Mouse (Mus musculus) testis, adult 2 months (tissue): ENCODE results near the gene Gm11032. TPM values are rescaled to one million over a fixed set of nuclear protein-coding genes. Genes with fewer than 3 reads are reported as not detected.

ENCODE experiments used
- H3K27ac ChIP-seq: fragments of 200-500 bp; 2 replicates; pipeline ENCODE4 v1.5.1; 2012; ENCODE audit warnings: low read depth, low read length; ENCODE audit not compliant: control insufficient read depth, insufficient read depth
- H3K27me3 ChIP-seq: fragments of 200-500 bp; 2 replicates; pipeline ENCODE4 v1.6.1; 2012; ENCODE audit warnings: mild to moderate bottlenecking, low read length, moderate library complexity; ENCODE audit not compliant: control insufficient read depth, insufficient read depth
- H3K36me3 ChIP-seq: fragments of 200-500 bp; 2 replicates; pipeline ENCODE4 v1.6.1; 2012; ENCODE audit warnings: mild to moderate bottlenecking, low read length; ENCODE audit not compliant: control insufficient read depth, insufficient read depth
- H3K4me1 ChIP-seq: fragments of 200-500 bp; 2 replicates; pipeline ENCODE4 v1.6.1; 2012; ENCODE audit warnings: low read length; ENCODE audit not compliant: control insufficient read depth, insufficient read depth
- H3K4me3 ChIP-seq: fragments of 200-500 bp; 2 replicates; pipeline ENCODE4 v1.5.1; 2012; ENCODE audit warnings: low read depth, mild to moderate bottlenecking, low read length, moderate library complexity, mixed read lengths; ENCODE audit not compliant: control insufficient read depth
- CTCF ChIP-seq: fragments of 200-500 bp; IDR thresholded peaks from 2 replicates; pipeline ENCODE4 v1.5.1; 2012; ENCODE audit warnings: low read depth, mild to moderate bottlenecking, inconsistent platforms, low read length, moderate library complexity; ENCODE audit not compliant: control insufficient read depth, insufficient read depth, insufficient replicate concordance
- POLR2A ChIP-seq: fragments of 200-500 bp; IDR thresholded peaks from 2 replicates; pipeline ENCODE4 v1.6.1; 2012; ENCODE audit warnings: low read depth, mild to moderate bottlenecking, inconsistent platforms, low read length, moderate library complexity; ENCODE audit not compliant: control insufficient read depth
- polyA plus RNA-seq: library from polyadenylated mRNA; depleted of rRNA; stranded (reverse); fragments of >200 nt; gene quantifications from 2 replicates; pipeline ENCODE4 v1.2.3, GENCODE M21; 2012

Gm11032 gene
- polyA plus RNA-seq, 1 experiment = not detected

DNA sequence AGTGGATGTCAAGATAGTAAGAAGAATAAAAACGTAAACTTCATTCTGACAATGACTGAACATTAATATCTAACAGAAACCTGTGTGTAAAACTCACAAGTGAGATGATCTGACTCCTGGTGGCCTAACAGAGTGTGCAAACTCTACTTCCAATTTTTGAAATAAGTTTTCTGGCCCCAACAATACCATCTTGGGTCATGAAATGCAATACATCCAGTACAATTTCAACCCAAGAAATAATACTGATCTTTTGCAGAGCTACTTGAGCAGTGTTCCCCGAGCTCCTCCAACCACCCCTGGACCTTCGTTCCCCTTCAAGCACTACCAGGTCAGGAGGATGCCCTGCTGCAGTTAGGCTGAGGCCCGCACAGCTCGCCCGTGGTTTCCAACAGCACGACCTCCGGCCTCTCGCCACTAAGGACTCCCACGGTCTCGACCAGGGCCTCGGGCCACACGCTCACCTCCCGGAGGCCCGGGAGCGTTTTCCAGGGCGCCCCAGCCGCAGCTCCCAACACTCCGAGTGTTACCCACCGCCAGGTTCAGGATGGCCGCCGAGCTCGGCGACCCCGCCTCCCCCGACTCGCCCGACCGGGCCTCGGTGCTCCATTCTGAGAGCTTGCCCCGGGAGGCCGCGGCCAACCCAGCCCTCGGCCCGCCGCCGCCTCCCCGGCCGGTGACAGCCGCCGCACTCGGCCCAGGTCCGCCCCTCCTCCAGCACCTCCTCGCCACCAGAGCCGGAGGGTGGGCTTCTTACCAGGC lies 25.8 kb upstream of the Gm11032 start:
- TF ChIP-seq POLR2A (no peak), CTCF (no peak)
- H3K27me3 ChIP-seq = no peaks in the 10 kb centered on the region
- H3K27ac ChIP-seq = peak overlapping the region; percentile 87

DNA sequence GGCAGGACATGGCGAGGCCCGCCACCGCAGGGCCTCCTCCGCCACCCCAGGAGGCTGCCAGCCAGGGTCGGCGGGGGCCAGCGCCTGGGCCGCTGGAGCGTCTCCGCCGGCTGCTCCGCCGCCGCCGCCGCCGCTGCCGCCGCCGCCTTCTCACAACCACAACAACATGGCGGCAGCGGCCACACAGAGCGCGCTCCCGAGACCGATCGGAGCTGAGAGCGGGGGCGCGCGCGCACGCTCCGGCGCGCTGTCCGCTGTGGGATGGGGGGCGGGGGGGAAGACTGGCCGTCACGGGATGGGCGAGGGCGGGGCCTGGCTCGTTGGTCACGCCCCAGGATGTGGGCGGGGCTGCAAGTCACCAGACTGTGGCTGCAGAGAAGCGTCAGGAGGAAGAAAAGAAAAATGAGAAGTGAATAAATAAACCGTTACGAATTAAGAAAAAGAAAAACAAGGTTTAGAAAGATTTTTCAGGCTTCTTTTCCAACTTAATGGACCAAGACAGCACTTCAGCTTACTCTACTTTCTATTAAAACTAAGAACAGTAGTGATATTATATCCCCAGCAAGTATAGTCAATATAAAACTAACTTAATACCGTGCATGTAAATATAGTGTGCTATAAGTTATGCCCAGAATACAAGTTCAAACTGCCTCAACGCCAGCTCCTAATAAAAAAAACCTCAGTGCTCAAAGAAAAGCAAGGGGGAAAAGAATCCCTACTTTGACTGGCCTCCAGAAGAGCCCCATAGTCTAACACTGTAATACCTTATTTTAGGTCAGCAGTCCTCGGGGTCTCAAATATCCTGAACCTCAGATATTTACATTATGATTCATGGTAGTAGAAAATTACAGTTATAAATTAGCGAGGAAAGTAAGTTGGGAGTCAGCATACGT lies 25.0 kb upstream of the Gm11032 start, which contains the start of gene Mtmr3:
Gene Mtmr3, minus strand, starts transcription at position 256 of the 893 bp plus-strand sequence.
- H3K4me3 ChIP-seq = peak within 1 kb of the TSS; percentile 99
- H3K27me3 ChIP-seq = no peaks in the 10 kb centered on the region
- H3K4me1 ChIP-seq = peaks cover 3% of the 10 kb centered on the region; the same call in 1 of the 2 replicates
- peak within 1 kb of the TSS; percentile 87 for H3K27ac ChIP-seq
- TF ChIP-seq POLR2A (peak; percentile 80), CTCF (no peak)
- no peaks in the 10 kb centered on the region for H3K36me3 ChIP-seq

More for the DNA sequence above, 25.8 kb upstream of the Gm11032 start:
- H3K4me1 ChIP-seq = peaks cover 3% of the 10 kb centered on the region; the same call in 1 of the 2 replicates
- H3K36me3 ChIP-seq = no peaks in the 10 kb centered on the region
- peak overlapping the region; percentile 99 for H3K4me3 ChIP-seq

DNA sequence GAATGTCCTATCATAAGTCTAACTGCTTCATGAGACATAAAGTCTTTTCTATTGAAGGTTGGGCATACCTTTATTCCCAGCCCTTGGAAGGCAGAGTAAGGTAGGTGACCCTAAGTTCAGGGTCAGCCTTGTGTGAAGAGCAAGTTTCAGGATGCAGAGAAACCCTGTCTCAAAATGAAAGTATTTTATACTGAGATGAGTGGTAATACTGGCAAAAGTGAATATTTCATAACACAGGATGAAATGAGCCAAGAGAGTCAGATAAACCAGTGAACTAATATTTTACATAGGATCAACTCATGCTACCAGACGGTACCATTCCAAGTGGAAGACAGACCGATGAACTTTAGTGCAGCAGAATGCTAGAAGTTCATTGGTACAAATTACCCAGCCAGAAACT lies 21.5 kb upstream of the Gm11032 start:
- peaks cover 3% of the 10 kb centered on the region; the same call in 1 of the 2 replicates for H3K4me1 ChIP-seq
- no peak for TF ChIP-seq CTCF
- TF ChIP-seq POLR2A = no peak
- H3K27ac ChIP-seq = no peak overlapping the region
- no peaks in the 10 kb centered on the region for H3K36me3 ChIP-seq
- no peak overlapping the region for H3K4me3 ChIP-seq
- H3K27me3 ChIP-seq = no peaks in the 10 kb centered on the region

DNA sequence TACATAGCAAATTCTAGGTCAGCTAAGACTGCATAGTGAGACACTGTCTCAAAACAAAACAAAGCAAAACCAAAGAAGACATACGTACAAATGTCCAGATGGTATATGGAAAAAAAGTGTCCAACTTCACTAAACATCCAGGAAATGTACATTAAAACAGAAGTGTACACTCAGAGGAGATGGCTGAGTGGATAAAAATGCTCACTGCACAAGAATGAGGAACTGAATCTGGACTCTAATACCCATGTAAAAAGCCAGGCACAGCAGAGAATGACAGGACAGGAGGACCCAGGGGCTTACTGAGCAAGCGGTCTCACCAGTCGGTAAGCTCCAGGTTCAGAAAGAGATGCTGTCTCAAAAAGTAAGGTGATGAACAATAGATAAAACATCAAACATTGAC lies 20.0 kb upstream of the Gm11032 start:
- no peak overlapping the region for H3K4me3 ChIP-seq
- H3K36me3 ChIP-seq = no peaks in the 10 kb centered on the region
- TF ChIP-seq POLR2A (no peak), CTCF (no peak)
- H3K27ac ChIP-seq = no peak overlapping the region
- peaks cover 3% of the 10 kb centered on the region; the same call in 1 of the 2 replicates for H3K4me1 ChIP-seq
- no peaks in the 10 kb centered on the region for H3K27me3 ChIP-seq

DNA sequence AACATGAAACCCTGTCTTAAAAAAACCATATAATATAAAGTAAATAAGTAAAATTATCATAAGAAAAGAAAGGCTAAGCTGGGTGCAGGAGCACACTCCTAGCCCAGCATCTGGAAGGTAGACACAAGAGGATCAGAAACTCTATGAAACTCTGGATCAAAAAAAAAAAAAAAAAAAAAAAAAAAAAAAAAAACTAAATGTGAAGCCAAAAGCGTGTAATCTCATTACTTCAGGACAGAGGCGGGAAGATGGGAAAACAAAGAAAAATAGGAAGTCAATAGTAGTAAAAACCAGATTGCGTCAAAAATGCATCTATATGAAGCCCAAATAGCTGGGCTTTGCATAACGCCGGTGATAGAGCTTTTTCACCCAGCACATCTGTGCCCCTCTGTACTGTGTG lies 18.0 kb upstream of the Gm11032 start:
- Histone ChIP-seq H3K27ac (no peak overlapping the region), H3K4me1 (peaks cover 3% of the 10 kb centered on the region), H3K27me3 (no peaks in the 10 kb centered on the region), H3K36me3 (no peaks in the 10 kb centered on the region), H3K4me3 (no peak overlapping the region)
- no peak for TF ChIP-seq CTCF
- no peak for TF ChIP-seq POLR2A

DNA sequence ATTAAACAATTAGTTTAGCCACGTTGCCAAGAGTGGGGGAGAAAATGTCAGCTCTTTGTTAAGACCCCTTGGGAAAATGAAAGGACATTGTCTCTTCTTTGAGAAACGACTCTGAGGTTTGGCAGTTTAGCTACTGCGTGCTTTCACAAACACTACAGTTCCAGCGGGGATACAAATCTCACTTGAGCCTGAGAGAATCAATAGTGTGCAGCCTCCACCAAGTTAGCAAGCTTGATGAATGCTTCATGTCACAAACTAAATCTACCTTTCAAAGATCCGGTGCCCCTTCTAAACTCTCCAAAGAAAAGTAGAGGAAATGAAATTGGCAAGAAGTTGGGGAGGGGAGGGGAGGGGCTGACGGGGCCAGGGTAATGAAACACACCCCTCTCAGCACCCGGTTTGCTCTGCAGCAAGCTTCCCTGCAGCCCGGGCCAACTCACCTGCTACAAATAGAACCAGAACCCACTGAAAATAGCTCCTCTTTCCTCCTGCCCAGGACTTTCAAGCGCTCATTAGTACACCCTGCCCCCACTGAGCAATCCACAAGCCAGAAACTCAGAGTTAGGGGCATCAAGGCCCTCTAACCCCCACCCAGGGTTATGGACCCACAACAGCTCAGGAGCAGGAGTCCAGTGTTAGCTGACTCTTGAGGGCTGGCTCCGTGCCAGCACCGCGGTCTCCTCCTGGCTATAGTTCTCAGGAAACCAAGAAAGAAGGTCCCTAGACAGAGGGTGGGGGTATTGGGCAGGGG lies 17.0 kb upstream of the Gm11032 start:
- TF ChIP-seq POLR2A = no peak
- TF ChIP-seq CTCF = no peak
- H3K36me3 ChIP-seq = no peaks in the 10 kb centered on the region
- H3K4me1 ChIP-seq = peaks cover 3% of the 10 kb centered on the region
- H3K4me3 ChIP-seq = no peak overlapping the region
- H3K27ac ChIP-seq = no peak overlapping the region
- no peaks in the 10 kb centered on the region for H3K27me3 ChIP-seq
